Mouse (Mus musculus) spleen, adult 2 months (tissue): ENCODE data around the gene Nek6. TPM values are rescaled to one million over a fixed set of nuclear protein-coding genes. Genes with fewer than 3 reads are reported as not detected.

Experiments
- DNase-seq, 2 experiments: peaks; one replicate each; pipeline versions ENCODE4 v3.0.0 to v3.0.0-alpha.2; 2012 to 2021; ENCODE audit warnings: low spot score in 2 of 2, low read depth in 1 of 2
- H3K27ac ChIP-seq: fragments of 200-500 bp; 2 replicates; pipeline ENCODE4 v1.5.1; 2012; ENCODE audit warnings: low read length, inconsistent platforms; ENCODE audit not compliant: insufficient read depth
- H3K27me3 ChIP-seq: fragments of 200-500 bp; 2 replicates; pipeline ENCODE4 v1.6.1; 2012; ENCODE audit warnings: mild to moderate bottlenecking, moderate library complexity, low read length, inconsistent platforms; ENCODE audit not compliant: control insufficient read depth, insufficient read depth
- H3K36me3 ChIP-seq: fragments of 200-500 bp; 2 replicates; pipeline ENCODE4 v1.6.1; 2012; ENCODE audit warnings: mild to moderate bottlenecking, low read length, inconsistent platforms; ENCODE audit not compliant: control insufficient read depth, insufficient read depth
- H3K4me1 ChIP-seq: fragments of 200-500 bp; 2 replicates; pipeline ENCODE4 v1.6.1; 2011; ENCODE audit warnings: inconsistent platforms; ENCODE audit not compliant: control insufficient read depth, insufficient read depth, insufficient read length
- H3K4me3 ChIP-seq: fragments of 200-500 bp; 2 replicates; pipeline ENCODE4 v1.5.1; 2011; ENCODE audit warnings: mild to moderate bottlenecking, inconsistent platforms; ENCODE audit not compliant: insufficient read depth, insufficient read length; ENCODE audit errors: extremely low read depth
- CTCF ChIP-seq: fragments of 200-500 bp; IDR thresholded peaks from 2 replicates; pipeline ENCODE4 v1.5.1; 2011; ENCODE audit warnings: mild to moderate bottlenecking, inconsistent platforms; ENCODE audit not compliant: insufficient read depth, insufficient read length, insufficient replicate concordance; ENCODE audit errors: extremely low read depth
- POLR2A ChIP-seq: fragments of 200-500 bp; IDR thresholded peaks from 2 replicates; pipeline ENCODE4 v1.6.1; 2011; ENCODE audit warnings: low read depth, low read length, inconsistent platforms
- WGBS: fragments of 180-500 bp; shearing (Covaris S2); methylation state at CpG from one replicate; pipeline ENCODE4 v1.1.7; 2018; 5-methylcytosine and 5-hydroxymethylcytosine counted together
- polyA plus RNA-seq: library from polyadenylated mRNA; depleted of rRNA; stranded (reverse); fragments of >200 nt; gene quantifications from 2 replicates; pipeline ENCODE4 v1.2.3, GENCODE M21; 2012

The Nek6 gene
- polyA plus RNA-seq, 1 experiment, result 9.4 TPM

DNA sequence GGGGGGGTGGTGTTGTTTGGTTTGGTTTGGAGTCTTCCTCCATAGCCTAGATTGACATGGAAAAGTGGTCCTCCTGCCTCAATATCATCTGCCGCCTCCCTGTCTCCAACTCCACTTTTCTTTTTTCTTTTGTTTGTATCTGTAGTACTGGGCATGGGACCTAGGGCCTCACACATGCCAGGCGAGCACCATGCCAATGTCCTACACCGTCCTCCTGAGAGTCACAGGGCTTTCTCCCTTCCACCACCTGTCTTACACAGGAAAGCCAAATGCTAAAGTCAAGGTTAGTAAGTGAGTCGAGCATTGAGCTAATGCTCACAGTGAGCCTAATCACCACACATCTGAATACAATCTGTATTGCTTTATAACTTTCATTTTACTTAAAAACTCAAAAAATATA lies 108.3 kb downstream of the Nek6 start:
- Histone ChIP-seq H3K27me3 (no peaks in the 10 kb centered on the region), H3K36me3 (no peaks in the 10 kb centered on the region; the same call in 1 of the 2 replicates), H3K27ac (no peak overlapping the region), H3K4me1 (no peaks in the 10 kb centered on the region; the same call in 1 of the 2 replicates), H3K4me3 (no peak overlapping the region)
- WGBS, result 95% methylated on average over 4 of the region's 4 CpGs
- TF ChIP-seq POLR2A (no peak), CTCF (no peak)
- no peak for DNase-seq

DNA sequence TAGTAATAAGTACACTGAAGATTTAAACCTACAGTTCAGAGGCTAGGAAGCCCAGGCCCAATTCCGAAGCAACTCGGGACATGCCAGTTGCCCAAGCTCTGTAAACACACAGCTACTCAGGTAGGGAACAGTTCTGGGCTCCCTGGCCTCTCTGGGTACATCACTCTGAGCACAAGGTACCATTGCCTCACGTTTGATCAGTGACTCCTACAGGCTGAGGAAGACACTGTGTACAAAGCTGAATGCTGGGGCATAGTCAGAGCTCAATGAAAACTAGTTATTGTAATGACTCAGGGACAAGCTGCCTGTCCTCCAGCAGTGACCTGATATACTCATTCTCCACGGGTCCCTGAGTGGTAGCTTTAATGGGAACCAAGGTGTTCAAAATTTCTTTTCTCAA lies 109.6 kb downstream of the Nek6 start:
- H3K27me3 ChIP-seq, result no peaks in the 10 kb centered on the region
- no peak for TF ChIP-seq POLR2A
- no peak for TF ChIP-seq CTCF
- 88% methylated on average over 4 of the region's 4 CpGs for WGBS
- no peaks in the 10 kb centered on the region; the same call in 1 of the 2 replicates for H3K4me1 ChIP-seq
- H3K4me3 ChIP-seq, result no peak overlapping the region
- no peak for DNase-seq
- no peak overlapping the region for H3K27ac ChIP-seq
- H3K36me3 ChIP-seq, result peaks cover 3% of the 10 kb centered on the region; the same call in 1 of the 2 replicates

DNA sequence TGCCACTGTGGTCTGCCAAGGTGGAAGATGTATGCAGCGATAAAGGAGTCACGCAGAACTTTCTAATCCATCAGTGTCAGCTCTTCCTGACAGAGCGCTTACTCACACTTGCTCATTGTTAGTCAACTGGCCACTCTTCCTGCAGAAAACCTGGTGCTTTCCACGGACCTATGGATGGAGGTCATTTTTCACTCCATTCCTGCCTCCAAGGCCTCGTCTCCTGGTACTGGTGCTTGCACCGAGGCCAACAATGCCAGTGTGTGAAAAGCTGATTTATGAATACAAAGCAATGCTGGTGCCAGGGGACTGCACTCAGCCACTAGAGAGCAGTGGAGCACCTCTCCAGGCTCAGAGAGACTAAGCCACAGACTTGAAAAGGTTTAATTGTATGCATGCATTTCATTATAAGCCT lies 110.2 kb downstream of the Nek6 start:
- Histone ChIP-seq H3K36me3 (peaks cover 6% of the 10 kb centered on the region; the same call in 1 of the 2 replicates), H3K4me1 (no peaks in the 10 kb centered on the region; the same call in 1 of the 2 replicates), H3K27ac (no peak overlapping the region), H3K27me3 (no peaks in the 10 kb centered on the region), H3K4me3 (no peak overlapping the region)
- 69% methylated on average over 6 of the region's 6 CpGs for WGBS
- TF ChIP-seq CTCF, result no peak
- TF ChIP-seq POLR2A, result no peak
- no peak for DNase-seq

DNA sequence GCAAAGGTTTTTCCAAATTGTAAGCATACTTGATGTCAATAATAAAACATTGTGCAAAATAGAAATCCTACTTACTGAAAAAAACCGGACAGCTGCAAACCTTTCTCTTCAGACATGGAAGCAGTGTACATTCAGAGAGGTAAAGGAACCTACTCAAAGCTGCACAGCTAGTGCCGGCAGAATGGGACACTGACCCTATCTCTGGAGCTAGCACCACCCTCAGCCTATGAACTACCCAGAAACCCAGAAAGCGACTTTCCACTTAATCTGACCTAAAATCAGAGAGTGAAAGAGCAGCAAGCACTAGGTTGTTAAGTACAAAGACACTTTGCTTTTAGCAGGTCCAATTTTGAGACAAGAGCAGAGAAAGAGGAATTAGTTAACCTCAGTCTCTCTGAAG lies 112.0 kb downstream of the Nek6 start:
- H3K36me3 ChIP-seq, result peaks cover 8% of the 10 kb centered on the region
- no peak for TF ChIP-seq POLR2A
- no peak for TF ChIP-seq CTCF
- no peaks in the 10 kb centered on the region for H3K4me1 ChIP-seq
- 89% methylated on average over 3 of the region's 3 CpGs for WGBS
- H3K27ac ChIP-seq, result no peak overlapping the region
- no peaks in the 10 kb centered on the region for H3K27me3 ChIP-seq
- no peak overlapping the region for H3K4me3 ChIP-seq
- no peak for DNase-seq

DNA sequence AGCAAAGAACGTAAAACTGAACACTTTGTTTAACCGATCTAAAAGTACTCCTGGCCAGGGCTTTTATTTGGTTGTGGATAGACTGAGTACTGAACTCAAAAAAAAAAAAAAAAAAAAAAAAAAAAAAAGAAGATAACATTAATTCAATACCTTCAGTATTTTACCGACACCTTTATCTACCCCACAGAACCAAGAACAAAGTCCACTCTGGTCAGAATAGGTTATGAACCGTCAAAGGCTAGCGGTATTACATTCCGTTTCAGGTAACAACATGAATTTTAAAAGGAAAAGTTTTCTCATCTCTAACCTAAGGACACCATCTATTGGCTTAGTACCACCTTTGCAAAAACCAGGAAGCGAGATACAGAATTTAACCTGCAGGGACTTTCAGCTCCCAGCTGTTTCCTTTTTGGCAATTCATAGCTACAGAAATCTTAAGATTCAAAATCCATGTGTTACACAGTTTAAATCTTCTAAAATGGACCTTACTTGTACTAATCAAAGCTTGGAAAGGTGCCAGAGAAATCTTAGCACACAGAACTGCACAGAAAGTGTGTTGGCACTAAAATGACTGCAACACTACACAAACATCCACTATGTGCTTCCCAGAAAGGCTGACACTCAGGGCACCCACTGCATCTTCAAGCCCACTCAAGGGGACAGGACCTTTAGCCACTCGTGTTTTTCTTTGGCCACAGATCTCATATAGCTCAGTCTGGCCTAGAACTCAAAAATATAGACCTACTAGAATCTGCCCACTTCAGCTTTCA lies 112.6 kb downstream of the Nek6 start:
- no peaks in the 10 kb centered on the region for H3K27me3 ChIP-seq
- H3K4me1 ChIP-seq, result no peaks in the 10 kb centered on the region
- no peak overlapping the region for H3K27ac ChIP-seq
- H3K36me3 ChIP-seq, result peaks cover 12% of the 10 kb centered on the region
- 90% methylated on average over 8 of the region's 8 CpGs for WGBS
- no peak for DNase-seq
- TF ChIP-seq CTCF (no peak), POLR2A (no peak)
- no peak overlapping the region for H3K4me3 ChIP-seq

DNA sequence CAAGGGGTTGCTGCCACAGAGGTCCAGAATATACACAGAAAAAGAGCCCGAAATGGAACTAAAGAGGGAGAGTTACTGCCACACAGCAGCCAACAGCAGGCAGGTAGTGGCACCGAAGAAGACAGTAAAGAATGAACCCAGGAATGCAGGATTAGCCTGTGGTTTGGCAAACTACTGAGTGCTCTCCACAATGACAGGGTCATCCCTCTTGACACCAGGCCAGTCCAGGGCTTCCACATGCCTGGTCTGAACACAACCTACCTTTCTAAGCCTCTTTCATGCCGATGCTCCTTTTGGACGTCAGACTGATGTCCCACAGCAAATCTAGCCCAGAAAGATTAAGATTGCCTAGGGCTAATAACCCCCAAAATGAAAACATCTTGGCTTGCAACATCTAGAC lies 117.4 kb downstream of the Nek6 start:
- Histone ChIP-seq H3K27me3 (no peaks in the 10 kb centered on the region), H3K36me3 (peaks cover 44% of the 10 kb centered on the region), H3K4me3 (no peak overlapping the region), H3K27ac (no peak overlapping the region), H3K4me1 (no peaks in the 10 kb centered on the region)
- DNase-seq, result no peak
- WGBS, result 92% methylated on average over 4 of the region's 4 CpGs
- no peak for TF ChIP-seq POLR2A
- no peak for TF ChIP-seq CTCF

DNA sequence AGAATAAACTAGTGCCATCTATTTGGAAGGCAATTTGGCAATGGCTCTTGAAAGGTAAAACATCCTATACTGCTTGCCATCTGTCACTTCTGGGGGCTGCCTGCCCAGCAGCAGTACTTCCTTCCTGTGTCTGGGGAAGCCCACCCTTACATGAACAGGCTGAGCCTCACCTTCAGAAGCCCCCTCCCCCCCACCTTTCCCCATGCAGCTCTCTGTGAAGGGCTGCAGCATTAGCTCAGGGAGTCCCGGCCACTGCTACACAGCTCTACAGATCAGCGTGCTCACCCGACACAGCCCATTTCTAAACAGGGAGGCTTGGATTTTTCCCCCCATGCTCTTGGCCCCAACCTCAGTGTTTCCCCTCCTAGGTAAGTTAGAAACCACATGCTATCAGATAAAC lies 118.0 kb downstream of the Nek6 start:
- TF ChIP-seq CTCF (no peak), POLR2A (no peak)
- no peak overlapping the region for H3K27ac ChIP-seq
- WGBS, result 92% methylated on average over 3 of the region's 3 CpGs
- H3K4me1 ChIP-seq, result no peaks in the 10 kb centered on the region
- H3K36me3 ChIP-seq, result peaks cover 44% of the 10 kb centered on the region
- no peak overlapping the region for H3K4me3 ChIP-seq
- H3K27me3 ChIP-seq, result no peaks in the 10 kb centered on the region
- DNase-seq, result no peak
